Mouse (Mus musculus) olfactory bulb, adult 2 months (tissue): ENCODE measurements around the gene Metrn.

ENCODE experiments used
- CTCF ChIP-seq: fragments of 200-500 bp; IDR thresholded peaks from 2 replicates; pipeline ENCODE4 v1.5.1; 2012; ENCODE audit warnings: low read depth, mild to moderate bottlenecking, low read length, moderate library complexity; ENCODE audit not compliant: insufficient read depth
- POLR2A ChIP-seq: fragments of 200-500 bp; IDR thresholded peaks from 2 replicates; pipeline ENCODE4 v1.6.1; 2012; ENCODE audit warnings: mild to moderate bottlenecking, low read depth, low read length, moderate library complexity; ENCODE audit not compliant: insufficient read depth

DNA sequence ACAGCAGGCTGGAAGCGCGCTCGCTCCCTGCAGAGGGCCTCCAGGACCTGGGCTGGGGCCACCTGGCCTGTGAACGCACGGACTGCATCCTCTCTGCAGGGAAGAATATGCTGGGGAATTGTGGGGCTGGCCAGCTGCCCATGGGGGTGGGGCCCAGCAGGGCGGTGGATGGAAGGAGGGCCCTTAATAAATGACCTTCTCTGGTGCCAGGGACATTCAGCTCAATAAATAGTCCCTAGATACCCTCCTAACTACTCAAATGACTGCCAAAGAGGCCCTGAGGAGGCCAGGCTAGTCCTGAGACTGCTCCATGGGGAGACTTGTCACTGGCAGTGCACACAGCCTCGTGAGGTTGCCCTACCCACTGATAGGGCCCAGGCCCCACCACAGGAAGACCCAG, 13.8 kb downstream of the Metrn start:
- TF ChIP-seq CTCF (no peak), POLR2A (no peak)
